Mouse (Mus musculus) forebrain, postnatal 0 days (tissue): ENCODE measurements at regions not wholly inside any gene's neighbourhood (a gene's known extent, or its start where the extent isn't known, plus 50 kb on each side); places are given as distances from the start of the nearest gene placed in this dataset.
A peak's percentile ranks its signal among the peaks of the same experiment; 100 is the strongest.

Experiments
- ATAC-seq: fragments of 200-750 bp; cut with Nextera tagmentation; 2 replicates; pipeline ENCODE4 v1.8.0; 2017; ENCODE audit warnings: mild to moderate bottlenecking, moderate library complexity
- DNase-seq: peaks from one replicate; pipeline ENCODE4 v3.0.0-alpha.2; 2015
- H3K27ac ChIP-seq: fragments of 300-500 bp; sonication (generic); 2 replicates; pipeline ENCODE4 v1.5.1; 2014; ENCODE audit warnings: low read depth, mild to moderate bottlenecking, antibody characterized with exemption, low read length, moderate library complexity, mixed read lengths
- H3K27me3 ChIP-seq: fragments of 300-500 bp; sonication (generic); 2 replicates; pipeline ENCODE4 v1.6.1; 2014; ENCODE audit warnings: mild to moderate bottlenecking, low read length, mixed read lengths; ENCODE audit not compliant: insufficient read depth
- H3K36me3 ChIP-seq: fragments of 300-500 bp; sonication (generic); 2 replicates; pipeline ENCODE4 v1.6.1; 2014; ENCODE audit warnings: mild to moderate bottlenecking, moderate library complexity; ENCODE audit not compliant: insufficient read depth
- H3K4me1 ChIP-seq: fragments of 300-500 bp; sonication (generic); 2 replicates; pipeline ENCODE4 v1.6.1; 2014; ENCODE audit warnings: antibody characterized with exemption; ENCODE audit not compliant: insufficient read depth
- H3K4me2 ChIP-seq: fragments of 300-500 bp; sonication (generic); 2 replicates; pipeline ENCODE4 v1.6.1; 2014; ENCODE audit warnings: low read depth, mild to moderate bottlenecking, moderate library complexity
- H3K4me3 ChIP-seq: fragments of 300-500 bp; sonication (generic); 2 replicates; pipeline ENCODE4 v1.5.1; 2014; ENCODE audit warnings: low read depth, low read length, mixed read lengths
- H3K9ac ChIP-seq: fragments of 300-500 bp; sonication (generic); 2 replicates; pipeline ENCODE4 v1.6.1; 2014; ENCODE audit warnings: mild to moderate bottlenecking
- H3K9me3 ChIP-seq: fragments of 300-500 bp; sonication (generic); 2 replicates; pipeline ENCODE4 v1.6.1; 2016; ENCODE audit warnings: low read length
- CTCF ChIP-seq: sonication (generic); IDR thresholded peaks from 2 replicates; pipeline ENCODE4 v1.5.1; 2016; ENCODE audit warnings: antibody characterized with exemption, control low read depth, low read depth
- WGBS: fragments of 180-500 bp; shearing (Covaris S2); extraction: QIAGEN DNeasy Blood & Tissue Kit; methylation state at CpG from one replicate; pipeline ENCODE4 v1.1.7; 2014; 5-methylcytosine and 5-hydroxymethylcytosine counted together

DNA sequence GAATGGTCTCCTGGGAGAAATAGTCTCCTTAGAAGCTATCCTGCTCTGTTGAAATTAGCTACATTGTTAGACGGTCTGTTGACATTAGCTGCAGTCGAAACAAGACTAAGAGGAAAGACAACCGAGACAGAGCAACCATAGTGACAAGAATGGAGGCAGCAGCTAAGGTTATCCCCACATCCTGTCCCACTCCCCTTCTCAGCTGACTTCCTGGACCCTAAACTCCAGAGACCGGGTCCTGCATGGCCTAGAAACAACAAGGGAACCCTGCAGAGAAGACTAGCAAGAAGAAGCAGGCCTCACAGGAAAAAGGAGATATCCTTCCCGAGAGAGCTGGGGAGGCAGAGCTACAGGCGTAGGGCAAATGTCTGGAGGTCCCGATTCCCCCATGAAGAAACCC lies 102.0 kb downstream of the Fam168b start:
- 73% methylated on average over 7 of the region's 7 CpGs for WGBS
- Histone ChIP-seq H3K27ac (no peak overlapping the region), H3K9ac (no peak overlapping the region), H3K4me3 (no peak overlapping the region), H3K4me1 (no peaks in the 10 kb centered on the region), H3K36me3 (no peaks in the 10 kb centered on the region), H3K9me3 (no peaks in the 10 kb centered on the region), H3K4me2 (no peak overlapping the region), H3K27me3 (no peaks in the 10 kb centered on the region)
- TF ChIP-seq CTCF, result no peak
- DNase-seq (no peak), ATAC-seq (no peak)

GRCm38 (mm10) chr1:34742234-34742633 lies 100.6 kb downstream of the Fam168b start:
- 51% methylated on average over 2 of the region's 2 CpGs for WGBS
- no peaks in the 10 kb centered on the region for H3K27me3 ChIP-seq
- H3K4me2 ChIP-seq, result no peak overlapping the region
- H3K36me3 ChIP-seq, result no peaks in the 10 kb centered on the region
- H3K27ac ChIP-seq, result no peak overlapping the region
- TF ChIP-seq CTCF, result no peak
- H3K9ac ChIP-seq, result no peak overlapping the region
- H3K4me3 ChIP-seq, result no peak overlapping the region
- H3K4me1 ChIP-seq, result no peaks in the 10 kb centered on the region
- ATAC-seq (peak; percentile 48; the same call in 1 of the 2 replicates), DNase-seq (no peak)
- H3K9me3 ChIP-seq, result no peaks in the 10 kb centered on the region

GRCm38 (mm10) chr1:34745881-34746280 lies 97.0 kb downstream of the Fam168b start:
- no peak for TF ChIP-seq CTCF
- no peaks in the 10 kb centered on the region for H3K9me3 ChIP-seq
- 67% methylated on average over 6 of the region's 6 CpGs for WGBS
- no peak overlapping the region for H3K27ac ChIP-seq
- DNase-seq (no peak), ATAC-seq (no peak)
- H3K27me3 ChIP-seq, result no peaks in the 10 kb centered on the region
- no peak overlapping the region for H3K4me3 ChIP-seq
- no peak overlapping the region for H3K4me2 ChIP-seq
- H3K4me1 ChIP-seq, result no peaks in the 10 kb centered on the region
- H3K9ac ChIP-seq, result no peak overlapping the region
- no peaks in the 10 kb centered on the region for H3K36me3 ChIP-seq

DNA sequence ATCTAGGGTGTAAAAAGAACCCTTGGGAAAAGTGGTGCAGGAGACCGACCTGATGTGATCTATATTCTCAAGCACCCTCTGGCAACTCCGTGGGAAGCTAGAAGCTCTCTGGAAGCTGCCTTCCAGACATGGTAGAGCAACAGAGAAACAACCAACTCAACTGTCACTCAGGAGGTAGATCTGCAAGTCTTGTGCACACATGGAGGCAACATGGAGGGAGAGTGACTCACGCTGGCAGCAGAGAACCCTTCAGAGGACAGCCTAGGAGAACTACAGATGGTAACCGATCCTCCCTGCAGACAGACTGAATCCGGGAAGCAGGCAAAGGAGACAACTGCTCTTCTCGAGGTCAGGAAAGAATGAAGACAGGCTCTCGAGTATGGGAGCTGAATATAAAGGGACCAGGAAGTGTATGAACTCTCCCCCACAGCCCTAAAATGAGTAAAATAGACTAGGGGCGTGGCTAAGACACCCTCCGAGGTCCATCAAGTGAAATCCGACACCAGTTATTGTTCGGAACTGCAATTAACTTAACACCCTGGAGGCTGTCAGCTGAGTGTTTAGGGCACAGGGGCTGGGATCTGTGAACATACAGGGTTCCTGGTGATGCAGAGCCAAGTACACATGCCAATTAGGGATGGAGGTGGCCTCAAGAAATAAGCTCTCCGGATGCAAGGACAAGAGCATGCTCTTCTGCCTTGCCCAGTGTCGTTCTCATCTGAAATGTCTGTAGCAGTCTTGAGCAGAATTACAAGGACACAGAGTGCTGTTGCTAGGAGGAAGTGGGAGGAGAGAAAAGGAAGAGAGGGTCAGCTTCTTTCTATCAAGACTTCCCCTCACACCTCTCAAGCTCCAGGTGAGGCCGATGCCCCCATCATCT lies 93.5 kb downstream of the Fam168b start:
- Histone ChIP-seq H3K9ac (no peak overlapping the region), H3K4me3 (peak overlapping the region; percentile 72; the same call in 1 of the 2 replicates), H3K36me3 (no peaks in the 10 kb centered on the region), H3K4me1 (peaks cover 5% of the 10 kb centered on the region; the same call in 1 of the 2 replicates), H3K27me3 (no peaks in the 10 kb centered on the region), H3K27ac (no peak overlapping the region), H3K4me2 (peak overlapping the region; percentile 98), H3K9me3 (no peaks in the 10 kb centered on the region)
- 12% methylated on average over 14 of the region's 14 CpGs for WGBS
- peak; percentile 12; the same call in 1 of the 2 replicates for ATAC-seq
- TF ChIP-seq CTCF, result no peak
- DNase-seq, result peak; percentile 25

DNA sequence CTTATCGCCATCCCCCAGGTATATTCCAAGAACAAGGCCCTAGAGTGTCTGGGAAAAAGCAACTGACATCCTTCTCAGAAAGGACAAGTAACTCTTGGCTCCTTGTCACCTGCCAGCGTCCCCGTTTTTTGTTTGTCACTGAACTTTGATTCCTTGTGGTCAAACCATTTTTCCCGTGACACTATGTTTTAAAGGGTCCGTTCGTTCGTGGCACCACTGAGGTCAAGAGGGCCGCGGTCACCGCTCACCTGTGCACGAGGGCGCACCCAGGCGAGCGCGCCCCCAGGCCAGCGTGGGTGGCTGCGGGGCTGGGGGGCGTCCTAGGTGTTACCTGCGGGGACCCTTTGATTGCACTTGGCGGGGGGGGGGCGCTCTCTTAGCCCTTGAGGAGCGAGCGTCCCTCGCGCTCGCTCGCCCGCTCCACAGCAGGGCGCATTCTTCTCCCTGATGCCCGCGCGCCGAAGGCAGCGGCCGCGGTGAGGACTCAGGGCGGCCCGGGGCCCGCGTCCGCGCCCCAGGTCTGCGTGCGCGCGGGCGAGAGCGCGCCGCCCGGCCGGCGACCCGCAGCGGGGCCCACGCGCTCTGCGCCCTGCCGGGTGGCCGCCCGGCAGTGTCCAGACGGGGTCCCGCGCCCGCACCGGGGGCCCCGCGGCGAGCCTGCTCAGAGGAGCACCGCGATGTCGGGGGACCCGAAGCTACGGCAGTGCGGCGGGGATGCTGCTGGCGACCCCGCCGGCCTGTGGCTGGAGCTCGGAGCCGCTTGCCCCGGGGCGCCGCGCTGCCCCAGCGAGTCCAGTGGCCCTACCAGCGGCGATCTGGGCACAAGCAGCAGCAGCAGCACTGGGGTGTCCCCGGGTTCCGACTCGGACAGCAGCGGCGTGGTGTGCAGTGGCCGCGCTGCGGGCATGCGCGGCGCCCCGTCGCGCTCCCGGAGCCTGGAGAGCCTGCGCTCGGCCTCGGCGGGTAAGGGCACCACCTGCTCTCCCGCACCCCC lies 92.5 kb downstream of the Fam168b start:
- DNase-seq (peak; percentile 46), ATAC-seq (peak; percentile 76)
- H3K9me3 ChIP-seq, result no peaks in the 10 kb centered on the region
- peak overlapping the region; percentile 40; the same call in 1 of the 2 replicates for H3K27ac ChIP-seq
- peak overlapping the region; percentile 98 for H3K4me2 ChIP-seq
- H3K9ac ChIP-seq, result peak overlapping the region; percentile 74
- peak overlapping the region; percentile 72 for H3K4me3 ChIP-seq
- TF ChIP-seq CTCF, result 0 out of 2 replicates have a peak, but pooled peaks have one; percentile 6
- peaks cover 5% of the 10 kb centered on the region; the same call in 1 of the 2 replicates for H3K4me1 ChIP-seq
- H3K27me3 ChIP-seq, result no peaks in the 10 kb centered on the region
- H3K36me3 ChIP-seq, result no peaks in the 10 kb centered on the region
- 2% methylated on average over 85 of the region's 108 CpGs for WGBS

DNA sequence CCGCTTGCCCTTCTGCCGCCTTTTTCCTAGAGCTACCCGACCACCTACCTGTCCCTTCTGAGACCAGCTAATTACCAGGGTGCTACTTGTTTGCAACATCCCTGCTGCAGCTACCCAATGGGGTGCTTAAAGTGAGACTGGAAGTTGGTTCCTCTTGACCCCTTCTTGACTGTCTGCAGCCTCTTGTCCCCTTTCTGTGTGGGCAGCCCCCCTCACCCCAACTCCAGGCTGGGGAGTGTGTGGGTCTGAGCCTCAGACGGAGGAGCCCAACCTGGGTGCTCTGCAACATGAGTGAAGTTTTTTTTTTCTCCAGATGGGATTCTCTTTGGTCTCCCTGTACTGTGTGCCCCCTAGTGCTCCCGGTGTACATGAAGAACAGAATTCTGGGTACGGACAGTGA lies 91.7 kb downstream of the Fam168b start:
- H3K4me3 ChIP-seq, result peak overlapping the region; percentile 72
- H3K27me3 ChIP-seq, result no peaks in the 10 kb centered on the region
- peak overlapping the region; percentile 74 for H3K9ac ChIP-seq
- ATAC-seq (no peak), DNase-seq (peak; percentile 22)
- 7% methylated on average over 6 of the region's 6 CpGs for WGBS
- H3K27ac ChIP-seq, result no peak overlapping the region
- peak overlapping the region; percentile 98 for H3K4me2 ChIP-seq
- H3K36me3 ChIP-seq, result no peaks in the 10 kb centered on the region
- peaks cover 5% of the 10 kb centered on the region; the same call in 1 of the 2 replicates for H3K4me1 ChIP-seq
- no peaks in the 10 kb centered on the region for H3K9me3 ChIP-seq
- TF ChIP-seq CTCF, result 0 out of 2 replicates have a peak, but pooled peaks have one; percentile 24
